Mouse (Mus musculus): ENCODE measurements around the gene Dntt. TPM values are rescaled to one million over a fixed set of nuclear protein-coding genes. Genes with fewer than 3 reads are reported as not detected.

Dntt gene
- polyA plus RNA-seq, 1 experiment from 2014 or later: not detected

DNA sequence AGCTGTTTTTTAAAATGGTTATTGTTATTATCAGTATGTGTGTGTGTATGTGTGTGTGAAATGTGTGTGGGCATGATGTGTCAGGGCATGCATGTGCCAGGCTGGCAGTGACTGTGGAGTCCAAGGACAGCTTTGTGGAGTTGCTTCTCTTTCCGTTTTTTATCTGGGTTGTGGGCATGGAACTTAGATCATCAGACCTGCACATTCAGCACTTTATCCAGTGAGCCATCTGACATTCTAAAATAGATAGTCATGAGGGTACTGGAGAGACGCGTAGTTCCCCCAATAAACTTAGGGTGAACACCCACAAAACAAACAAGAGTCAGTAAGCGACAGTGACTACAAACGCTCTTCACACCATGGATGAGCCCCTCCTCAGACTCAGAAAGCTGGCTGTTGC is 35.7 kb upstream of the Dntt start:
- H3K9me3 ChIP-seq (ENCODE audit: control insufficient read depth, low read length): no peaks in the 10 kb centered on the region
- H3K9ac ChIP-seq (ENCODE audit: low read length): no peak overlapping the region
- WGBS: 95% methylated on average over 5 of the region's 5 CpGs
- H3K27ac ChIP-seq (ENCODE audit: low read depth, low read length): no peak overlapping the region
- H3K4me2 ChIP-seq (ENCODE audit: low read depth, low read length, severe bottlenecking): no peak overlapping the region
- H3K4me3 ChIP-seq (ENCODE audit: low read depth, low read length): no peak overlapping the region
- no peaks in the 10 kb centered on the region for H3K27me3 ChIP-seq (ENCODE audit: control insufficient read depth, insufficient read depth, low read length)
- DNase-seq (ENCODE audit: low spot score) (no peak), ATAC-seq (replicated peaks; ENCODE audit: low FRiP score) (no peak)
- H3K36me3 ChIP-seq (ENCODE audit: control insufficient read depth, insufficient read depth, low read length): no peaks in the 10 kb centered on the region
- H3K4me1 ChIP-seq (replicated peaks; ENCODE audit: control insufficient read depth, insufficient read depth, low read length): no peaks in the 10 kb centered on the region

DNA sequence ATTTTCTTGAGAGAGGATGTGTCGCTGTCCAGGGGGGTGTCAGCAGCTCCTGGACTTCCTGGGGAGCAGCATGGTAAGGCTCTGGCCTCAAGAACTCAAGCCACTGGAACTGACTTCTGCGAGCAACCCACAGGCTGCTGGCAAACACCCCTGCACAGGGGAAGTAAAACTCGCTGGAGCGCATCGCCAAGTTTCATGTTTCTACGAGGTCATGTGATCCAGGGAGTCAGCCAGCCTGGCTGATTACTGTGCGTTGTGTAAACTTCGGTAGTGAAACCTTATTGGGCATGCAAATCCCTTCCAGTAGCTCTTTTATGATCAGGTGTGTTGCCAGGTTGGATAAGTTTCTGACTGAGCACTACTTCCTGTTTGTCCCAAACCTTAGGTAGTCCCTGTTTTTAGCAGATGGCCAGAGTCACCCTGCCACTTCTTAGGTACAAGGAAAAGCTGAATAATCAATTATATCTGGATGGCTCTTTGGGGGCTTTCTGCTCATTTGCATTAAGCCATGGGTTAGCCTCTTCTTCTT is 35.0 kb upstream of the Dntt start, which contains the start of gene Blnk:
TSS of gene Blnk (minus strand) at position 479 of the 529 bp plus-strand sequence.
- H3K27me3 ChIP-seq (ENCODE audit: control insufficient read depth, insufficient read depth, low read length): no peaks in the 10 kb centered on the region
- WGBS: 75% methylated on average over 8 of the region's 8 CpGs
- DNase-seq (ENCODE audit: low spot score): no peak

DNA sequence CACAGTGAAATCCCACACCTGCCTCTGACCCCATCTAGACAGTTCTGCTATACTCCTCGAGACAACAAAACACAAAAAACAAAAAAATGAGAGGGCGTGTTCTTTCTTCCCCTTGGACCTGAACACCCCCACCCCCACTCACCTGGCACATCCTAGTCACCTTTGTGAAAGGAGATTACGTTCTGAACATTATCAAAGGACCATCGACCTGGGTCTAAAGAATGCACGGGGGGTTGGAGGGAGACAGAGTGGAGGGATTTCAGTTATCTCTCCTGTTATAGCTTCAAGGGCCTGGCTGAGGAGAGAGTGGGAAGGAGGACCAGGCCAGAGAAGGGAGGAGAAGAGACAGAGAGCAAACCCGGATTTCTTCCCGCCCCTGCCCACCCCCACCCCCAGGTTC is 34.2 kb upstream of the Dntt start:
- no peak overlapping the region for H3K9ac ChIP-seq (ENCODE audit: low read length)
- no peak for DNase-seq (ENCODE audit: low spot score)
- no peaks in the 10 kb centered on the region for H3K9me3 ChIP-seq (ENCODE audit: control insufficient read depth, low read length)
- no peak overlapping the region for H3K27ac ChIP-seq (ENCODE audit: low read depth, low read length)
- no peak overlapping the region for H3K4me2 ChIP-seq (ENCODE audit: low read depth, low read length, severe bottlenecking)
- H3K27me3 ChIP-seq (ENCODE audit: control insufficient read depth, insufficient read depth, low read length): no peaks in the 10 kb centered on the region
- no peaks in the 10 kb centered on the region for H3K36me3 ChIP-seq (ENCODE audit: control insufficient read depth, insufficient read depth, low read length)
- ATAC-seq (replicated peaks; ENCODE audit: low FRiP score): no peak
- H3K4me3 ChIP-seq (ENCODE audit: low read depth, low read length): no peak overlapping the region
- WGBS: 74% methylated on average over 7 of the region's 7 CpGs
- no peaks in the 10 kb centered on the region for H3K4me1 ChIP-seq (replicated peaks; ENCODE audit: control insufficient read depth, insufficient read depth, low read length)

More for the DNA sequence above, 35.0 kb upstream of the Dntt start, which contains the start of gene Blnk:
- Histone ChIP-seq H3K4me1 (replicated peaks; ENCODE audit: control insufficient read depth, insufficient read depth, low read length) (no peaks in the 10 kb centered on the region), H3K9ac (ENCODE audit: low read length) (no peak within 1 kb of the TSS), H3K27ac (ENCODE audit: low read depth, low read length) (no peak within 1 kb of the TSS), H3K36me3 (ENCODE audit: control insufficient read depth, insufficient read depth, low read length) (no peaks in the 10 kb centered on the region), H3K4me3 (ENCODE audit: low read depth, low read length) (no peak within 1 kb of the TSS), H3K9me3 (ENCODE audit: control insufficient read depth, low read length) (no peaks in the 10 kb centered on the region), H3K4me2 (ENCODE audit: low read depth, low read length, severe bottlenecking) (no peak within 1 kb of the TSS)
- ATAC-seq (replicated peaks; ENCODE audit: low FRiP score): no peak

DNA sequence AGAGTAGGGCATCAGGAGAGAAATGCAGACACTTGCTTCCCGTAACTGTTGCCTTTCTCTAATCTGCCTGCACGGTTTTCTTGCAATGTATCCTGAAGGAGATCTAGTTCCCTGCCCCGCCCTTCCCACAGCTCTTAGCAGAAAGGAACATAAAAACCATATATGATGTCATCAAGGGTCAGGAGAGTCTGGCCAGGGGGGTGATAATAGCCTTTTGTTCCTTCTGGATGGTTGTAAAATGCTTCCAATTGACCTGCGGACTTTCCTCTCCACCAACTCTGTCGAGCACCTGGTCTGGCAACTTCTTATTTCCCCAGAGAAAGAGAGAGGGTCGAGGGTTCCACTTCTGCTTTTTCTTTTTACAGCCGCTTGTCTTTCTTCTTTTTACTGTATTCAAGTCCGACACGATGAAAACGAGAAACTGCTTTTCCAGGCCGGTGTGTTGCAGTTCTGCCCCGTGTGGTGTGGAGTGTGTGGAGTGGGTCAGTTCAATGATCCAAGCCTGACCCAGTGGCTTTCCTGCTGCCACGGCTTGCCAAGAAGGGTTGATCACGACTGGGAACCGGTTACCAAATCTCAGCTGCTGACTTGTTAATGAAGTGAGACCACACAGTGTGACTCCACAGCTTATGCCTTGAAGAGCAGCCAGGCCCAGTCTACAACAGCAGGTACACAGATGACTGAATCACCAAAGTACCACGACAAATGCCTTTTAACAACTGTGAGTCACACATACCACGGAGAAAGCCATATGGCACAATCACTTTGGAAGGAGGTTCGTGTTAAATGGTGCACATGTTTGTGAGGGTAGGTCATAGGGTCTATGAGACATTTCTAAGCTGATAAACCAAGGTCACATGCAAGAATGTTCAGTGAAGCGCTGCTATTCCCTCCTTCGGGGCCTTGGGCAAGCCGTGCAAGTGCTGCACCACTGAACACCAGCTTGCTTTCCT is 33.4 kb upstream of the Dntt start:
- no peak overlapping the region for H3K27ac ChIP-seq (ENCODE audit: low read depth, low read length)
- ATAC-seq (replicated peaks; ENCODE audit: low FRiP score) (no peak), DNase-seq (ENCODE audit: low spot score) (no peak)
- no peaks in the 10 kb centered on the region for H3K9me3 ChIP-seq (ENCODE audit: control insufficient read depth, low read length)
- H3K4me1 ChIP-seq (replicated peaks; ENCODE audit: control insufficient read depth, insufficient read depth, low read length): no peaks in the 10 kb centered on the region
- H3K27me3 ChIP-seq (ENCODE audit: control insufficient read depth, insufficient read depth, low read length): no peaks in the 10 kb centered on the region
- no peak overlapping the region for H3K4me2 ChIP-seq (ENCODE audit: low read depth, low read length, severe bottlenecking)
- H3K9ac ChIP-seq (ENCODE audit: low read length): no peak overlapping the region
- no peak overlapping the region for H3K4me3 ChIP-seq (ENCODE audit: low read depth, low read length)
- WGBS: 67% methylated on average over 21 of the region's 21 CpGs
- H3K36me3 ChIP-seq (ENCODE audit: control insufficient read depth, insufficient read depth, low read length): no peaks in the 10 kb centered on the region

DNA sequence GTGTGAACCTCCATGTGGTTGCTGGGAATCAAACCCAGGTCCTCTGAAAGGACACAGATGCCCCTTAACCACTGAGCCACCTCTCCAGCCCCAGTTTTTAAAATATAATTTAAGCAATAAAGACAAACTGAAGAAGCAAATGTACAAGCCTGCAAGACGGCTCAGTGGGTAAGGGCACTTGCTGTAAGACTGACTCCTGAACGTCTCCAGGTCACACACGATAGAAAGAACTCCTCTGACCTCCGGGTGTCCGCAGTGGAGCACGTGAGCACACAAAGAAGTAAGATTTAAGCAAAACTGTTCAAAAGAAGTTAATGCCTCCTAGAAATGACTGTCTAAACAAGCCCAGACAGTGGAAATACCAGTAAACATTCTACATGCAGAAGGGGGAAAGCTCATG is 32.4 kb upstream of the Dntt start:
- no peak for ATAC-seq (replicated peaks; ENCODE audit: low FRiP score)
- H3K27ac ChIP-seq (ENCODE audit: low read depth, low read length): no peak overlapping the region
- H3K36me3 ChIP-seq (ENCODE audit: control insufficient read depth, insufficient read depth, low read length): no peaks in the 10 kb centered on the region
- no peak for DNase-seq (ENCODE audit: low spot score)
- no peaks in the 10 kb centered on the region for H3K27me3 ChIP-seq (ENCODE audit: control insufficient read depth, insufficient read depth, low read length)
- no peak overlapping the region for H3K4me3 ChIP-seq (ENCODE audit: low read depth, low read length)
- H3K9ac ChIP-seq (ENCODE audit: low read length): no peak overlapping the region
- WGBS: 84% methylated on average over 6 of the region's 6 CpGs
- no peak overlapping the region for H3K4me2 ChIP-seq (ENCODE audit: low read depth, low read length, severe bottlenecking)
- H3K4me1 ChIP-seq (replicated peaks; ENCODE audit: control insufficient read depth, insufficient read depth, low read length): no peaks in the 10 kb centered on the region
- no peaks in the 10 kb centered on the region for H3K9me3 ChIP-seq (ENCODE audit: control insufficient read depth, low read length)

DNA sequence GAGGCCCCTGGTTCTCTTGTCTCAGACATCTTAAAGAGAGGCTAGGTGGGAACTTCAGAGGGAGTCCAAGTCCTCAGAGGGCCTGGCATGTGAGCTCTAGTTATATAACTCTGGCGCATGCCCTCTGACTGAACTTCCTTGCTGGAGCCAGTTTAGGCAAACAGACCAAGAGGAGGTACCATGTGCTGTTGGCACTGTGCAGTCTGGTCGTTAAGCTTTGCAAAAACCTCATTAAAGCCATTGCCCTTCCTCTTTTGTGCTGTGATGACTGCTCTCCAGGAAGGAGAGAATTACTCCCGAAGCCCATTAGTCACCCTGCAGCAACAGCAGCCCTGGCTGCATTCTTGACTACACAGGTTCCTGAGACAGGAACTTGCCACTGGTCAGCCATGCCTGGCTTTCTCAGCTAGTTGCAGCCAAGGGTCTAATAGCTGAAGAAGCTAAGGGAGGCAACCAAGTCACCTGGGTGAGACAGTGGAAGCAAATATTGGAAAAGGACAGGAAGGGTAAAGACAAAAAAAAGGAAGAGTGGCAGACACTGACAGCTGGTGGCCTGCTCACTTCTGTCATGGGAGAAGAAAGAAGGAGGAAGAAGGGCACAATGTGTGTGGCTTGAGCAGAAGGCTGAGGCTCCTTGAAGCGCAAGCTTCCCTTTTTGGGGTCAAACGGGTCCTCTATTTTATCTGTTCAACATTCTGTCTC is 30.5 kb upstream of the Dntt start:
- Histone ChIP-seq H3K4me1 (replicated peaks; ENCODE audit: control insufficient read depth, insufficient read depth, low read length) (no peaks in the 10 kb centered on the region), H3K9ac (ENCODE audit: low read length) (no peak overlapping the region), H3K27me3 (ENCODE audit: control insufficient read depth, insufficient read depth, low read length) (no peaks in the 10 kb centered on the region), H3K36me3 (ENCODE audit: control insufficient read depth, insufficient read depth, low read length) (no peaks in the 10 kb centered on the region), H3K4me2 (ENCODE audit: low read depth, low read length, severe bottlenecking) (no peak overlapping the region), H3K4me3 (ENCODE audit: low read depth, low read length) (no peak overlapping the region), H3K27ac (ENCODE audit: low read depth, low read length) (no peak overlapping the region), H3K9me3 (ENCODE audit: control insufficient read depth, low read length) (no peaks in the 10 kb centered on the region)
- ATAC-seq (replicated peaks; ENCODE audit: low FRiP score) (no peak), DNase-seq (ENCODE audit: low spot score) (peak; percentile 43)
- WGBS: 60% methylated on average over 5 of the region's 5 CpGs

DNA sequence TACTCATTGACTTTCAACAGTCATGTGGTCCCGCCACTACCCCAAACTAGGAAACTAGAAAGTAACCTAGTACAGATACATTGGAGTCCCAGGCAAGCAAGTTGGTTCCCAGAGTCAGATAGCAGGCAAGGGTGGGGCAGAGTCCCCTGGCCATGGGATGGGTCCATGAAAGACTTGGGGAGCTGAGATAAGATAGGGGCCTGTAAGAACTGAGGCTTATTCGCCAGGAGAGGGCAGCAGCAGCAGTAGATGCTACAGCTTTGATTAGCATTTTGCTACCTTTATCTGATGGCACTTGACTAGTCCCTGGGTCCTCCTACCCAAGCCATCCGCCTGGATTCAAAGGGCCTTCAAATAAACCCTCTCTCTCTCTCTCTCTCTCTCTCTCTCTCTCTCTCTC is 29.5 kb upstream of the Dntt start:
- H3K4me3 ChIP-seq (ENCODE audit: low read depth, low read length): no peak overlapping the region
- no peaks in the 10 kb centered on the region for H3K4me1 ChIP-seq (replicated peaks; ENCODE audit: control insufficient read depth, insufficient read depth, low read length)
- H3K9ac ChIP-seq (ENCODE audit: low read length): no peak overlapping the region
- H3K27me3 ChIP-seq (ENCODE audit: control insufficient read depth, insufficient read depth, low read length): no peaks in the 10 kb centered on the region
- H3K27ac ChIP-seq (ENCODE audit: low read depth, low read length): no peak overlapping the region
- no peaks in the 10 kb centered on the region for H3K36me3 ChIP-seq (ENCODE audit: control insufficient read depth, insufficient read depth, low read length)
- WGBS: 59% methylated on average over 3 of the region's 3 CpGs
- ATAC-seq (replicated peaks; ENCODE audit: low FRiP score): no peak
- no peak overlapping the region for H3K4me2 ChIP-seq (ENCODE audit: low read depth, low read length, severe bottlenecking)
- peak; percentile 39 for DNase-seq (ENCODE audit: low spot score)
- H3K9me3 ChIP-seq (ENCODE audit: control insufficient read depth, low read length): no peaks in the 10 kb centered on the region

DNA sequence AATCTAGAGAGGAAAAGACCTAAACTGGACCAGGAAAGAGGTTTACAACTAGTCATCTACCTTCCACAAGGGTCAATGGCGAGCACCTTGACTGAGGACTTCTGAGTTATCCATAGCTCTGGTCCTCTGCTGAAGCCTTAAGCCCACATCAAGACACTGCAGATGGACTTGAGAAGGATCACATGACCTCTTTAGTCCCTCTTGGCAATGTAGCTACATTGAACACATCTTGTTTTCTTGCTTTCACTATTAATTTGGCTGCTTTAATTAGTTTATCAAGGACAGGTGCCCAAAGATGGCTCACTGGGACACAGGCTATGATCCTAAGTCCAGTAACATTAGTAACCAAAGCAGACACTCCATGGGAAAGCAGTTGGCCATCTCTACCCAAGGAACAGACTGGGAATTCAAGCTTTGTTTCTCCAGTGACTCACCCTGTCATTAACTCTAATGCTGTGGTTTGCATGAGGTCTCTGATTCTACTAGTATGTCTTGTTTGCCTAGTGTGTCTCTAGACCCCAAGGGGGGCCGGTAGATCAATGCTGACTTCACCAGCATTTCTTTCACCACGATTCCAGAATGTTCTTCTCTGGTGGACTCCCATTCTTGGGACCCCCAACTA is 25.3 kb upstream of the Dntt start:
- DNase-seq (ENCODE audit: low spot score) (peak; percentile 13), ATAC-seq (replicated peaks; ENCODE audit: low FRiP score) (no peak)
- no peak overlapping the region for H3K27ac ChIP-seq (ENCODE audit: low read depth, low read length)
- no peak overlapping the region for H3K9ac ChIP-seq (ENCODE audit: low read length)
- no peak overlapping the region for H3K4me3 ChIP-seq (ENCODE audit: low read depth, low read length)
- no peaks in the 10 kb centered on the region for H3K4me1 ChIP-seq (replicated peaks; ENCODE audit: control insufficient read depth, insufficient read depth, low read length)
- no peak overlapping the region for H3K4me2 ChIP-seq (ENCODE audit: low read depth, low read length, severe bottlenecking)
- no peaks in the 10 kb centered on the region for H3K36me3 ChIP-seq (ENCODE audit: control insufficient read depth, insufficient read depth, low read length)
- WGBS: 88% methylated on average over 3 of the region's 3 CpGs
- no peaks in the 10 kb centered on the region for H3K27me3 ChIP-seq (ENCODE audit: control insufficient read depth, insufficient read depth, low read length)
- H3K9me3 ChIP-seq (ENCODE audit: control insufficient read depth, low read length): no peaks in the 10 kb centered on the region
